Mouse (Mus musculus): ENCODE measurements at regions not wholly inside any gene's neighbourhood (a gene's known extent, or its start where the extent isn't known, plus 50 kb on each side); places are given as distances from the start of the nearest gene placed in this dataset.

DNA sequence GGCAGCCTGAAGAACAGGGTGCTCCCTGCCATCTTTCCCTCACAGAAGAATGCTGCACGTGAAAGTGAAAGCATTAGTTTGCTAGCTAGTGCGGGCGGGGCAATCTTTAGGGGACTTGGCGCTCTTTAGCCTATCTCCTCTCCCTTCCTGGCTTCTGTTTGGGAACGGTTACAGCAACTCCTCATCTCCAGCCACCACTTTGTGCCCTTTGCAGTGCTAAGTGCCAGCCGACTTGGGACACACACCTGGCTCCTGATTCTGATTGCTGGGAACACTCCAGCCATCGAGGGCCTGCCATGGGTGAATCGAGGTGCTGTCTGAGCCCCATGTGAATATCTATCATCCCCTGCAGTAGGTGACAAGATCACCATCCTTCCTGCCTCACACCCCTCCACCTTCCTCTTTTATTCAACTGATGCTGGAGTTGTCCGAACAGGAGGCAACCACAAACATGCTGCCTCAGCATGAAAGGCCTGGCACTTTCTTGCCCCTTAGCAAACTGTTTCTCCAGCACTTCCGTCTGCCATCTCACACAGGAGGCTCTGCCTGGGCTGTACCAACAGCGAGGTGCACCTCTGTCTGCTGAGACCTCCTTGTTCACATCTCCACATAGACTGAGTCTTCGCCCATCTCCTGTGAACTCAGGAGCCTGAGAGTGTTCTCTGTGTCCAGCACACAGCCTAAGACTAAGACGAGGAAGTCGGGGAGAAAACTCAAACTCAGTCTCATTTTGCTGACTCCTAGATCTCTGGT lies 66.2 kb upstream of the Glrp1 start:
- intact Hi-C loops (cut with DNase I), result no loop called here

DNA sequence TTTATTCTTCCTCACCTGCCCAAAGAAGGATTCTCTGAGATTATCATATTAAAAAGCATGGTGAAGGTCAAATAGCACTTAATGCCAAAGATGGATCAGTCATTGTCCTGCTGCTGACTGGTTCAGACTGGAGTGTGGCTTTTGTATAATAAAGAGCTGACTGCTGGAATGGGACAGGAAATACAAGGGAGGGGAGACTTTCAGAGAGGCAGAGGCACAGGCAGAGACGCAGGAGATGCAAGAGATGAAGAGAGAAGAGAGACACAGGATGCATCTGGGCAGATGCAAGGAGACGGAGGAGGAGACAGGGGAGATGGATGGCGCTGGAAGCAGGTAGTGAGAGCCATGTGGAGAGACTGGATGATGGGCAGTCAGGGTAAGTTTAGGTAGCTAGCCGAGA lies 65.4 kb upstream of the Glrp1 start:
- intact Hi-C loops (cut with DNase I), result no loop called here

GRCm38 (mm10) chr1:88572161-88572560 lies 62.3 kb upstream of the Glrp1 start:
- intact Hi-C loops (cut with DNase I), result no loop called here

GRCm38 (mm10) chr1:88568447-88569053 lies 58.7 kb upstream of the Glrp1 start:
- intact Hi-C loops (cut with DNase I), result no loop called here

DNA sequence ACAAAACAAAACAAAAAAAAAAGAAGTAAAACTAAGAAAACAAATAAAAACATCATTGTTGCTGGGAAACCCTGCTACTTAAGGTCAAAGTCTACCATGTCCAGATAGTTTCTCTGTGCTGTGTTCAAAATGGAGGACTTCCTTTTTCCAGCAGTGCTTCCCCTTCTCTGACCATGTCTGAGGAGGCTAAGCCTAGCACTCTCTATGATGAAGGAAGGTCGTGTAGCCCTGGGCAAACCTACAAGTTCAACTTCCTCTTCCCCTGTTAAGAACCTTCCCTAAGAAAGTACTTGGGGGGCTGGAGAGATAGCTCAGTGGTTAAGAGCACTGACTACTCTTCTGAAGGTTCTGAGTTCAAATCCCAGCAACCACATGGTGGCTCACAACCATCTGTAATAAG lies 57.3 kb upstream of the Glrp1 start:
- intact Hi-C loops (cut with DNase I), result no loop called here

DNA sequence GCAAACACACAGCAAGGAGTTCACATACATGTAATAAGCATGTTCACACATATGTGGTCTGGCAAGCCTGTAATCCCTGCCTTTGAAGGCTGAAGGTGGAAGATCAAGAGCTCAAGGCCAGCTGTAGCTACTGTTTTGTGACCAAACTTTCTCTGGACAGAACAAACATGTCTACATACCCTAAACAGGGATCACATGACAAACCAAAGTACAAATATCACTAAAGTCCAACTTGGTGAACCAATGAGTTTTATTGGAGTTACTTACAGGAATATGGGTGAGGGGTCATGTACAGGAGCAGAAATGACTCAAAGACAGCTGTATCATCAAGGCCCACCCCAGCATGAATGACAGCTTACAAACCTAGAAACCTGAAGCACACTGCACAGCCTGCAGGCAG lies 56.6 kb upstream of the Glrp1 start:
- intact Hi-C loops (cut with DNase I), result no loop called here

DNA sequence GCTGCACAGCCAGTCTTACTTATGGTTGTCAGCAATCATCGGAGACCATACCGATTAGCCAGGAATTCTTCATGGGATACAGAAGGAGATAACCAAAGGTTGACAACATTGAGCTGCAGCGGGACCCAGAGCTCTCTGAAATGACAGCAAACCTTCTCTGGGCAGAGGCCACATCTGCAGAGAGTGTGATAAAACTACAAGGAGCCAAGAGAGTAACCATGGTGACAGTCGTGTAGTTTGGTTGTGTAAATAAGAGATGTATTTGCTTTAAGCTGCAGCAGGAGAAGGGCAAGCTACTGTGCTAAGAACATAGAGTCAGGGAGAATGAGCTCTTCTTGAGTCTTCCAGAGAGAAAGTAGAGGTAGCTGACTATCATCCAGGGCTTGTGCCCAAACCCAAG lies 55.0 kb upstream of the Glrp1 start:
- intact Hi-C loops (cut with DNase I), result no loop called here

DNA sequence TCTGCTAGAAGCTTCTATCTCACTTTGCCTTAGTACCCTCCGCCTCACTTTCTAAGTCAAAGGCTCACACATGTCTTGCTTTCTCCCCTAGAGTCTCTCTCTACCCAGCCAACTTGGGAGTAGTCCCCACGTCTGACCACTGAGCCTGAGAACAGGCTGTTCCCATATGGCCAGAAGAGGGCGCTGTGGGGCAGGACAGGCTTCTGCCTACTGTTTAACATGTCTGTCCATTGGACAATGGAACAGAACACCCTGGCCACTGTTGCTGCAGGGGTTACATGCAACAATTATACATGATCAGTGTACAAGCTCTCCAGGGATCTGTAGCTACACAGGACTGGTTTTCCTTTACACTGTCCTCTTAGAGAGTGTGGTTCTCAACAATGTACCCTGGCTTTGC lies 52.5 kb upstream of the Glrp1 start:
- intact Hi-C loops (cut with DNase I), result loop anchor here (1.0 kb wide), 1 partner anchor 143 kb away; no protein-coding TSS in a partner anchor

- intact Hi-C loops (cut with DNase I), result no loop called here
Observed at GRCm38 (mm10) chr1:88560771-88561170, 50.9 kb upstream of the Glrp1 start.
